ENCODE assay signal across 8 mouse cellular contexts in genomic region chr11:116024356-116024808, GRCm38 (mm10). TPM values are rescaled to one million over a fixed set of nuclear protein-coding genes. Genes with fewer than 3 reads are reported as not detected.
A peak's percentile ranks its signal among the peaks of the same experiment; 100 is the strongest.
DNase-seq lines count a peak whose midpoint lies in the region; ATAC-seq lines count a peak whose summit lies in the region.

No protein-coding gene starts in this region.

- H3K27me3 ChIP-seq in forebrain, embryonic 13.5 days: peaks cover 3% of the 10 kb centered on the region; the same call in 1 of the 2 replicates
- H3K27me3 ChIP-seq in neural tube, embryonic 15.5 days (replicated peaks): no peaks in the 10 kb centered on the region

- H3K36me3 ChIP-seq in forebrain, embryonic 13.5 days (ENCODE audit: poor library complexity, severe bottlenecking): peaks cover 26% of the 10 kb centered on the region
- peaks cover 17% of the 10 kb centered on the region for H3K36me3 ChIP-seq in neural tube, embryonic 15.5 days

- ATAC-seq in cerebellum, adult (ENCODE audit: insufficient number of reproducible peaks, low FRiP score, low TSS enrichment): peak; percentile 96
- peak; percentile 97 for ATAC-seq in forebrain, embryonic 13.5 days
- peak; percentile 95 for ATAC-seq in neural tube, embryonic 15.5 days (ENCODE audit: low FRiP score)

- peak; percentile 100 for DNase-seq in ES-CJ7 (ENCODE audit: low read depth, low spot score)
- peak; percentile 98 for DNase-seq in heart, postnatal 10 days
- peak; percentile 91 for DNase-seq in large intestine, adult 2 months (ENCODE audit: low read depth, low spot score)
- DNase-seq in lung, adult 18-20 months: peak; percentile 97 to 98
- peak; percentile 98 for DNase-seq in testis, postnatal 14 days (ENCODE audit: low spot score)

- peak overlapping the region; percentile 100 for H3K27ac ChIP-seq in forebrain, embryonic 13.5 days
- H3K27ac ChIP-seq in neural tube, embryonic 15.5 days (replicated peaks): peak overlapping the region; percentile 100

- peak overlapping the region; percentile 100 for H3K9ac ChIP-seq in forebrain, embryonic 13.5 days
- H3K9ac ChIP-seq in neural tube, embryonic 15.5 days (replicated peaks): peak overlapping the region; percentile 100

- intact Hi-C loops in heart, postnatal 10 days (cut with DNase I): no loop called here

- H3K4me2 ChIP-seq in forebrain, embryonic 13.5 days: peak overlapping the region; percentile 78
- no peak overlapping the region; the same call in 1 of the 2 replicates for H3K4me2 ChIP-seq in neural tube, embryonic 15.5 days

- peak overlapping the region; percentile 99 for H3K4me3 ChIP-seq in forebrain, embryonic 13.5 days
- peak overlapping the region; percentile 98 for H3K4me3 ChIP-seq in neural tube, embryonic 15.5 days (replicated peaks)

- WGBS in forebrain, embryonic 13.5 days: under 1% methylated on average over 37 of the region's 37 CpGs
- WGBS in large intestine, adult 2 months: under 1% methylated on average over 37 of the region's 37 CpGs
- WGBS in neural tube, embryonic 15.5 days: under 1% methylated on average over 37 of the region's 37 CpGs

- no peaks in the 10 kb centered on the region for H3K9me3 ChIP-seq in forebrain, embryonic 13.5 days (replicated peaks)
- no peaks in the 10 kb centered on the region for H3K9me3 ChIP-seq in neural tube, embryonic 15.5 days (replicated peaks)

- peaks cover 16% of the 10 kb centered on the region for H3K4me1 ChIP-seq in forebrain, embryonic 13.5 days
- peaks cover 19% of the 10 kb centered on the region for H3K4me1 ChIP-seq in neural tube, embryonic 15.5 days

RNA-seq across cellular contexts. Expression of gene H3f3b, which starts 3.4 kb away (rescaled TPM):
- polyA plus RNA-seq in forebrain, embryonic 13.5 days (2015; fragmentation: Nextera tagmentation; extraction: Ambion mirVana): 2,689 and 2,766 TPM in 2 replicates
- total RNA-seq in heart, postnatal 10 days (2021): 100 to 1,000 TPM; 338 to 393 TPM
- polyA plus RNA-seq in large intestine, adult 2 months (2012; rRNA removed): 265 and 273 TPM in 2 replicates
- polyA plus RNA-seq in neural tube, embryonic 15.5 days (2015; fragmentation: Nextera tagmentation; extraction: Ambion mirVana): 1,496 and 1,502 TPM in 2 replicates

RNA-seq across cellular contexts. Expression of gene Unk, which starts 5.7 kb away (rescaled TPM):
- polyA plus RNA-seq in forebrain, embryonic 13.5 days (2015; fragmentation: Nextera tagmentation; extraction: Ambion mirVana): 38.0 and 42.3 TPM in 2 replicates
- 10 to 100 TPM; 16.3 to 17.0 TPM for total RNA-seq in heart, postnatal 10 days (2021)
- 18.8 and 26.0 TPM in 2 replicates for polyA plus RNA-seq in large intestine, adult 2 months (2012; rRNA removed)
- polyA plus RNA-seq in neural tube, embryonic 15.5 days (2015; fragmentation: Nextera tagmentation; extraction: Ambion mirVana): 31.6 and 33.5 TPM in 2 replicates

RNA-seq across cellular contexts. Expression of gene Galk1, which starts 11.9 kb away (rescaled TPM):
- polyA plus RNA-seq in forebrain, embryonic 13.5 days (2015; fragmentation: Nextera tagmentation; extraction: Ambion mirVana): 74.8 and 86.1 TPM in 2 replicates
- total RNA-seq in heart, postnatal 10 days (2021): 10 to 100 TPM; 31.7 to 33.1 TPM
- polyA plus RNA-seq in large intestine, adult 2 months (2012; rRNA removed): 26.3 and 32.0 TPM in 2 replicates
- 65.9 and 98.5 TPM in 2 replicates for polyA plus RNA-seq in neural tube, embryonic 15.5 days (2015; fragmentation: Nextera tagmentation; extraction: Ambion mirVana)

RNA-seq across cellular contexts. Expression of gene Itgb4, which starts 49.9 kb away (rescaled TPM):
- 0.21 and 0.38 TPM in 2 replicates for polyA plus RNA-seq in forebrain, embryonic 13.5 days (2015; fragmentation: Nextera tagmentation; extraction: Ambion mirVana)
- 1 to 10 TPM; 4.8 to 5.5 TPM for total RNA-seq in heart, postnatal 10 days (2021)
- 40.1 and 62.1 TPM in 2 replicates for polyA plus RNA-seq in large intestine, adult 2 months (2012; rRNA removed)
- 2.0 and 4.9 TPM in 2 replicates for polyA plus RNA-seq in neural tube, embryonic 15.5 days (2015; fragmentation: Nextera tagmentation; extraction: Ambion mirVana)

RNA-seq across cellular contexts. Expression of gene Unc13d, which starts 53.4 kb away (rescaled TPM):
- polyA plus RNA-seq in forebrain, embryonic 13.5 days (2015; fragmentation: Nextera tagmentation; extraction: Ambion mirVana): 0.84 and 0.98 TPM in 2 replicates
- total RNA-seq in heart, postnatal 10 days (2021): 1 to 10 TPM in 1 of 2 experiments, under 1 TPM in 1; 0.52 to 1.0 TPM
- 8.0 and 8.6 TPM in 2 replicates for polyA plus RNA-seq in large intestine, adult 2 months (2012; rRNA removed)
- polyA plus RNA-seq in neural tube, embryonic 15.5 days (2015; fragmentation: Nextera tagmentation; extraction: Ambion mirVana): 1.0 and 7.1 TPM in 2 replicates

Comparison
In these comparisons a context has a peak if more than half of its experiments do, and no peak if none do; other contexts are left out.
1. Peak in every context shown above with its lines: DNase-seq, ATAC-seq, H3K4me3 ChIP-seq and H3K27ac ChIP-seq.